Mouse (Mus musculus): ENCODE measurements at regions not wholly inside any gene's neighbourhood (a gene's known extent, or its start where the extent isn't known, plus 50 kb on each side); places are given as distances from the start of the nearest gene placed in this dataset.

GRCm38 (mm10) chr14:103458340-103458739, 54.8 kb upstream of the Scel start:
- Histone ChIP-seq H3K4me3 (ENCODE audit: insufficient read depth, low read length) (no peak overlapping the region), H3K4me1 (ENCODE audit: control insufficient read depth, insufficient read depth, low read length) (no peaks in the 10 kb centered on the region)

GRCm38 (mm10) chr14:103456106-103456505, 57.0 kb upstream of the Scel start:
- no peaks in the 10 kb centered on the region for H3K4me1 ChIP-seq (ENCODE audit: control insufficient read depth, insufficient read depth, low read length)
- TF ChIP-seq CTCF (IDR thresholded peaks at IDR 0.05; ENCODE audit: borderline replicate concordance, insufficient read depth, low read length), result no peak
- no peak for TF ChIP-seq POLR2A (IDR thresholded peaks at IDR 0.05; ENCODE audit: low read depth, low read length)
- H3K27ac ChIP-seq (ENCODE audit: insufficient read depth, low read length), result no peak overlapping the region
- H3K4me3 ChIP-seq (ENCODE audit: insufficient read depth, low read length), result no peak overlapping the region

More at GRCm38 (mm10) chr14:103458340-103458739, 54.8 kb upstream of the Scel start:
- TF ChIP-seq POLR2A (IDR thresholded peaks at IDR 0.05; ENCODE audit: low read depth, low read length) (no peak), CTCF (IDR thresholded peaks at IDR 0.05; ENCODE audit: borderline replicate concordance, insufficient read depth, low read length) (no peak)
- no peak overlapping the region for H3K27ac ChIP-seq (ENCODE audit: insufficient read depth, low read length)

GRCm38 (mm10) chr14:103450756-103451155, 62.4 kb upstream of the Scel start:
- H3K27ac ChIP-seq (ENCODE audit: insufficient read depth, low read length), result no peak overlapping the region
- TF ChIP-seq CTCF (IDR thresholded peaks at IDR 0.05; ENCODE audit: borderline replicate concordance, insufficient read depth, low read length) (no peak), POLR2A (IDR thresholded peaks at IDR 0.05; ENCODE audit: low read depth, low read length) (no peak)
- H3K4me1 ChIP-seq (ENCODE audit: control insufficient read depth, insufficient read depth, low read length), result no peaks in the 10 kb centered on the region
- no peak overlapping the region for H3K4me3 ChIP-seq (ENCODE audit: insufficient read depth, low read length)

DNA sequence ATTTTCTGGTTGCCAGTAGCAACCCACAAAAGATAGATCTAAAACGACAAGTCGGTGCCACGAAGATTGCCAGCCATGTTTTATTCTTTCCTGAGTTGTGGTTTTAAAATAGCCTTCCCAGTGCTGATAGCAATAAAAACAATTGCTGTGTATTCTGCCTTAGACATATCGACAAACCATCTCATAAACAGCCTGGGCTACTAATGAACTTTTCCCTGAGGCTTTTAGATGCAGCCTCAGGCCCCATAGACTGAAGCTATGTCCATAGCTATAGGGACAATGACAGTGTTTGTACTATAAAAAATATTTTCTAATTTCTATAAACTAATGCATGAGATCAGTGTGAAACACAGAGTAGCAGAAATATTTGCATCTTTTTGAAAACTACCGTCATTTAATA, 63.7 kb upstream of the Scel start:
- no peak overlapping the region for H3K27ac ChIP-seq (ENCODE audit: insufficient read depth, low read length)
- no peak for TF ChIP-seq CTCF (IDR thresholded peaks at IDR 0.05; ENCODE audit: borderline replicate concordance, insufficient read depth, low read length)

DNA sequence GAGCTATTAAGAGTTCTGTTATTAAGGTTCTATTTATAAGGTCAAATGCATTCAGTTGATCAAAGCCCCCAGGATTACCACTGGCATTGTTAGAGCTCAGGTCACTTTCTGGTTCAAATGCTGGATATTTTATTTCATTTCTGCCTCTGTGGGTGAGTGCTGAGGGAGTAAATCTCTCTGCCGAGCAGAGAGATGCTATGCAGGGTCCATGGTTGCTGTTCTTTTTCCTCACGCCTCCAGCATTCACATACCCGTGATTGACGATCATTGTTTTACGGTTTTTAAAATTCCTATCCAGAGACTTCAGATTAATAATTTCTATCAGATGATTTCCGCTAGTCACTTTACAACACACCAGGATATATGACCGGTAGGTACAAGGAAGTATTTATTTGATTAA, 64.1 kb upstream of the Scel start:
- no peak for TF ChIP-seq CTCF (IDR thresholded peaks at IDR 0.05; ENCODE audit: borderline replicate concordance, insufficient read depth, low read length)
- TF ChIP-seq POLR2A (IDR thresholded peaks at IDR 0.05; ENCODE audit: low read depth, low read length), result no peak
- no peak overlapping the region for H3K4me3 ChIP-seq (ENCODE audit: insufficient read depth, low read length)
- no peaks in the 10 kb centered on the region for H3K4me1 ChIP-seq (ENCODE audit: control insufficient read depth, insufficient read depth, low read length)
- H3K27ac ChIP-seq (ENCODE audit: insufficient read depth, low read length), result no peak overlapping the region

More for the DNA sequence above, 63.7 kb upstream of the Scel start:
- no peak overlapping the region for H3K4me3 ChIP-seq (ENCODE audit: insufficient read depth, low read length)
- H3K4me1 ChIP-seq (ENCODE audit: control insufficient read depth, insufficient read depth, low read length), result no peaks in the 10 kb centered on the region

DNA sequence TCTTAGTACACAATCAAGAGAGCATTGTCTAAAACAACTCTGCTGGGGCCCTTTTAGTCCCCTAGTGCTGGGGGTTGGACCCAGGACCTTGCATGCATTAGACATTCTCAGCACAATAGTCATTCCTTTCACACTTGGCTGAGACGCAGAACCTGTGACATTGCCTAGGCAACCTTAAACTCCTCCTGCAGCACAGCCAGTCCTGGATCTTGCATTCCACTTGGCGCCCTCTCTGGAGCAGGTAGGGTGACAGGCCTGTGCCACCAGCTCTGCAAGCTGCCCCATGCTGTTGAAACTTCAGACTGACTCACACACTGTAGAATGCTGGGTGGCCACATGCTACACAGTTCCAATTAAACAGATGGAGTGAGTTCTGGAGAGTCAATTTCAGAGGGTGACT, 66.5 kb upstream of the Scel start:
- H3K27ac ChIP-seq (ENCODE audit: insufficient read depth, low read length), result no peak overlapping the region
- no peak for TF ChIP-seq CTCF (IDR thresholded peaks at IDR 0.05; ENCODE audit: borderline replicate concordance, insufficient read depth, low read length)
- TF ChIP-seq POLR2A (IDR thresholded peaks at IDR 0.05; ENCODE audit: low read depth, low read length), result no peak
- no peak overlapping the region for H3K4me3 ChIP-seq (ENCODE audit: insufficient read depth, low read length)

DNA sequence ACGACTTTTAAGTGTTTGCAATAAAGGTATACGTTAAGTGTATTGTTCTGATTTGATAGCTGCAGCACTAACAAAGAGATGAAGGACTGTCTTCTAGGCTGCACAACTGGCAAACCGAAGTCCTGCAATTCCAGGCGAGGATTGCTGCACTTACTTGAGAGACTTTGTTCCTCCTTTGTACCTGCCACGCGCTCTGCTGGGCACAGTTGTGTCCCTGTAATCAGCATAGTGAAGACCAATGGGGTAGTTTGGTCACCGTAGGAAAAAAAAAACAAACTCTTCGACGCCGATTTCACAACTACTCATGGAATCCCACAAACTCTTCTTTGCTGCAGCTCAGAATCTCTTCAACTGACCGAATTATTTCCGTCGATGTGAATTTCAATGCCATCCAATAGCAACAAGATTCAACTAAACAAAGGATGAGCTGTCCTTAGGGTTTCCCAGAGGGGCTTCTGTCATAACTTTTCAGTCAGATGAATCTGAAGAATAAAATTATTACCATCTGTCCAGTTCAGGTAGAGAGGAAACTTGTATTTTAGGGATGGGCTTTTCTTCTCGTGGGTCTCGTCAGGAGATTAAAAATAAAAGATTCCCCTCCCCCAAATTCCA, 71.6 kb upstream of the Scel start:
- TF ChIP-seq POLR2A (IDR thresholded peaks at IDR 0.05; ENCODE audit: low read depth, low read length), result no peak
- no peak for TF ChIP-seq CTCF (IDR thresholded peaks at IDR 0.05; ENCODE audit: borderline replicate concordance, insufficient read depth, low read length)
- Histone ChIP-seq H3K27ac (ENCODE audit: insufficient read depth, low read length) (no peak overlapping the region), H3K4me3 (ENCODE audit: insufficient read depth, low read length) (no peak overlapping the region), H3K4me1 (ENCODE audit: control insufficient read depth, insufficient read depth, low read length) (no peaks in the 10 kb centered on the region)

More for the DNA sequence above, 66.5 kb upstream of the Scel start:
- H3K4me1 ChIP-seq (ENCODE audit: control insufficient read depth, insufficient read depth, low read length), result no peaks in the 10 kb centered on the region

DNA sequence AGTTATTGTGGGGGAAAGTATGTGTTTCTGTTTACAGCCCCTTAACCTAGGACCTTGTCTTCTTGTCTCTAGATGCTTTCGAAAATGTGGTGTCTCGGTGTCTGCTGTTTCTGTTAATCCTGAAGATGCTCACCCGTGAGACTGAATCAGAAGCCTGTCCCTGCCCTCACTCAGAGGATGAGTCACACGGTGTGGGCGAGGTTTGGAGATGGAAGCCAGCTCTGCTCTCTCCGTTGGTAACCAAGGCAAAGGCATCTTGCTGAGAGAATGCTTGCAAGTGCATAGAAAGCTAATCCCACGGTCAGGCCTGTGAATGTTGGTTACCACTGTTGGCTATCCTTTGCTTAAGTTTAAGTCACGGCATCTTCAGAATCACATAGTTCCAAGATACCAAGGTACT, 72.9 kb upstream of the Scel start:
- Histone ChIP-seq H3K4me3 (ENCODE audit: insufficient read depth, low read length) (no peak overlapping the region), H3K4me1 (ENCODE audit: control insufficient read depth, insufficient read depth, low read length) (no peaks in the 10 kb centered on the region), H3K27ac (ENCODE audit: insufficient read depth, low read length) (no peak overlapping the region)
- TF ChIP-seq CTCF (IDR thresholded peaks at IDR 0.05; ENCODE audit: borderline replicate concordance, insufficient read depth, low read length) (no peak), POLR2A (IDR thresholded peaks at IDR 0.05; ENCODE audit: low read depth, low read length) (no peak)

GRCm38 (mm10) chr14:103434218-103434617, 78.9 kb upstream of the Scel start:
- Histone ChIP-seq H3K27ac (ENCODE audit: insufficient read depth, low read length) (no peak overlapping the region), H3K4me1 (ENCODE audit: control insufficient read depth, insufficient read depth, low read length) (no peaks in the 10 kb centered on the region), H3K4me3 (ENCODE audit: insufficient read depth, low read length) (no peak overlapping the region)
- TF ChIP-seq CTCF (IDR thresholded peaks at IDR 0.05; ENCODE audit: borderline replicate concordance, insufficient read depth, low read length), result no peak

DNA sequence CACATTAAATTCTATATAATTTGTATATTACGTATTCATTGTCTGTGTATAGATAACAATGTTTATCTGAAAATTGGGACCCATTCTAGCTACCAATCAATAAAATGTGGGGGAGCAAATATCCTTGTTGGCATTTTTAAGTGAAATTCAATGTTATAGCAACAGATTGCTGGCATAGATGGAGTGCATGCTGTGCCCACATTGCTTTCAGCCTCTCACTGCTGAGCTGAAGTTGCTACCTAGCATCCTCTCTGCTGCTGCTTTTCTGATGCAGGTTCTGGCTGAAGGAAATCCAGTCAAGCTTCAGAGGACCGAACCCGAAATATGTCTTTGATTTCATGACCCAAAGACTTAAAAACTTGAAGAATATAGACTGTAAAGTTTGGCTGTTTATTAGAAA, 80.0 kb upstream of the Scel start:
- H3K4me3 ChIP-seq (ENCODE audit: insufficient read depth, low read length), result no peak overlapping the region
- no peak overlapping the region for H3K27ac ChIP-seq (ENCODE audit: insufficient read depth, low read length)
- no peaks in the 10 kb centered on the region for H3K4me1 ChIP-seq (ENCODE audit: control insufficient read depth, insufficient read depth, low read length)
- no peak for TF ChIP-seq POLR2A (IDR thresholded peaks at IDR 0.05; ENCODE audit: low read depth, low read length)

GRCm38 (mm10) chr14:103427873-103428272, 81.3 kb upstream of the Mycbp2 start:
- TF ChIP-seq POLR2A (IDR thresholded peaks at IDR 0.05; ENCODE audit: low read depth, low read length), result no peak
- no peak for TF ChIP-seq CTCF (IDR thresholded peaks at IDR 0.05; ENCODE audit: borderline replicate concordance, insufficient read depth, low read length)
- Histone ChIP-seq H3K27ac (ENCODE audit: insufficient read depth, low read length) (no peak overlapping the region), H3K4me1 (ENCODE audit: control insufficient read depth, insufficient read depth, low read length) (no peaks in the 10 kb centered on the region)

More at GRCm38 (mm10) chr14:103427873-103428272, 81.3 kb upstream of the Mycbp2 start:
- H3K4me3 ChIP-seq (ENCODE audit: insufficient read depth, low read length), result no peak overlapping the region
